Mouse (Mus musculus) testis, adult 2 months (tissue): ENCODE results near the gene Exosc5.

Experiments
- CTCF ChIP-seq: fragments of 200-500 bp; IDR thresholded peaks from 2 replicates; pipeline ENCODE4 v1.5.1; 2012; ENCODE audit warnings: low read depth, mild to moderate bottlenecking, inconsistent platforms, low read length, moderate library complexity; ENCODE audit not compliant: control insufficient read depth, insufficient read depth, insufficient replicate concordance
- POLR2A ChIP-seq: fragments of 200-500 bp; IDR thresholded peaks from 2 replicates; pipeline ENCODE4 v1.6.1; 2012; ENCODE audit warnings: low read depth, mild to moderate bottlenecking, inconsistent platforms, low read length, moderate library complexity; ENCODE audit not compliant: control insufficient read depth

DNA sequence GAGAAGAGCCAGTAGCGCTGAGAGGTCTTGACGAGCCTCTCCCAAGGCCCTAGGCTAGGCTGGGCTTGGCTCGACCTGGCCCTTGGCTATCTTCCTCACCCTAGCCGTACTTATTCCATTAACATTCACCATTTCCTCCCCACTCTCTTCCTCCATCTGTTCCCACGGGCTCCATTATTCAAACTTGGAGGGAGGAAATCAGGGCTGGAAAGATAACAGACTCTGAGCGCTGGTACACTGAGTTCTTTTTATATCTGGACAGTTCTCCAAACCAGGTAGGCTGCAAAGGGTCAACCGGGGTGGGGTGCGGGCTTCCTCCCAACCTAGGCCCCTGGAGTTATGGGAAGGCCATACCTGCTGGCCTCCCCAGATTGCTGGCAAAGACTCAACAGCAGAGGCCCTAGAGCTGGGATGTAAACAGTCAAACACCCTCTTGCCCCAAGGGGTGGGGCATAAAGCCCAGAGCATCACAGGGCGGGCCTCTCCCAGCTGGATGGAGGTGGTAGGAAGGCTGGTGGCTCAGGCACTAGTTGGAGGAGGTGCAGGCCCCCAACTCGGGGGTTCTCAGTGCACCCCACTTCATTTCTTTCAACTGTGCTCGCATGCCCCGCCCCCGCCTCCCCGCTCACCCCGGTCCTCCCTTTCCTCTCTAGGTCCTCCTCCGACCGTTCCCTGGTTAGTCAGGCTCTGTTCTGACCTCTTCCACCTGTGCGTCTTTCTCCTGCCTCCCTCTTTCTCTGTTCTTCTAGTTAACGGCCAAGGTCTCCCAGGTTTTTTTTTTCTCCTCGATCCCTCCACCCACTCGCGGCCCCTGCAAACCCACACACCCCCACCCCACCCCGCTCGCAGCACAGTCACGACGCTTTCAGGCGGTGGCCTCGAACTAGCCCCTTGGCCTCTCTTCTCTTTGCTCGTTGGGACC is 32.2 kb upstream of the Exosc5 start, which contains the start of gene B3gnt8:
- no peak for TF ChIP-seq POLR2A
- TF ChIP-seq CTCF: no peak
